Mouse (Mus musculus): Measurements from ENCODE around the gene Begain. TPM values are rescaled to one million over a fixed set of nuclear protein-coding genes. Genes with fewer than 3 reads are reported as not detected.

The Begain gene
- polyA plus RNA-seq, 2 experiments: 0.88 to 1.4 TPM

GRCm38 (mm10) chr12:109108911-109109310 is 40.9 kb upstream of the Begain start:
- Histone ChIP-seq H3K9ac (replicated peaks) (no peak overlapping the region), H3K4me1 (replicated peaks; ENCODE audit: control insufficient read depth in 2 of 2, insufficient read depth in 2 of 2, low read length in 1 of 2) (no peaks in the 10 kb centered on the region), H3K27ac (no peak overlapping the region), H3K27me3 (ENCODE audit: control insufficient read depth, insufficient read depth, low read length) (no peaks in the 10 kb centered on the region), H3K36me3 (replicated peaks; ENCODE audit: control insufficient read depth, insufficient read depth, low read depth) (no peaks in the 10 kb centered on the region), H3K9me3 (ENCODE audit: control insufficient read depth, low read length) (no peaks in the 10 kb centered on the region), H3K4me2 (ENCODE audit: low read depth) (no peak overlapping the region), H3K4me3 (ENCODE audit: insufficient read depth in 1 of 2, low read depth in 2 of 2, low read length in 2 of 2) (no peak overlapping the region)
- WGBS (ENCODE audit: insufficient replicate concordance): 67% methylated on average over 13 of the region's 13 CpGs
- no peak for TF ChIP-seq EP300 (IDR thresholded peaks at IDR 0.05; ENCODE audit: low read depth)
- no peak for TF ChIP-seq CTCF (IDR thresholded peaks at IDR 0.05; ENCODE audit: low read depth)
- ATAC-seq (ENCODE audit: insufficient read depth) (no peak), DNase-seq (ENCODE audit: low read depth in 3 of 3, low spot score in 3 of 3) (no peak)

- Histone ChIP-seq H3K36me3 (replicated peaks; ENCODE audit: control insufficient read depth, insufficient read depth, low read depth) (no peaks in the 10 kb centered on the region), H3K4me1 (replicated peaks; ENCODE audit: control insufficient read depth in 2 of 2, insufficient read depth in 2 of 2, low read length in 1 of 2) (no peaks in the 10 kb centered on the region), H3K27ac (no peak overlapping the region), H3K9me3 (ENCODE audit: control insufficient read depth, low read length) (no peaks in the 10 kb centered on the region), H3K4me3 (ENCODE audit: insufficient read depth in 1 of 2, low read depth in 2 of 2, low read length in 2 of 2) (no peak overlapping the region), H3K27me3 (ENCODE audit: control insufficient read depth, insufficient read depth, low read length) (no peaks in the 10 kb centered on the region), H3K4me2 (ENCODE audit: low read depth) (no peak overlapping the region), H3K9ac (replicated peaks) (no peak overlapping the region)
- WGBS (ENCODE audit: insufficient replicate concordance): 75% methylated on average over 7 of the region's 7 CpGs
- DNase-seq (ENCODE audit: low read depth in 3 of 3, low spot score in 3 of 3): no peak
- ATAC-seq (ENCODE audit: insufficient read depth): no peak
- no peak for TF ChIP-seq EP300 (IDR thresholded peaks at IDR 0.05; ENCODE audit: low read depth)
- TF ChIP-seq CTCF (IDR thresholded peaks at IDR 0.05; ENCODE audit: low read depth): no peak
Observed at GRCm38 (mm10) chr12:109100381-109100780, 32.4 kb upstream of the Begain start.

- H3K36me3 ChIP-seq (replicated peaks; ENCODE audit: control insufficient read depth, insufficient read depth, low read depth): no peaks in the 10 kb centered on the region
- no peaks in the 10 kb centered on the region for H3K27me3 ChIP-seq (ENCODE audit: control insufficient read depth, insufficient read depth, low read length)
- no peak overlapping the region for H3K4me2 ChIP-seq (ENCODE audit: low read depth)
- TF ChIP-seq CTCF (IDR thresholded peaks at IDR 0.05; ENCODE audit: low read depth) (no peak), EP300 (IDR thresholded peaks at IDR 0.05; ENCODE audit: low read depth) (no peak)
- H3K9ac ChIP-seq (replicated peaks): no peak overlapping the region
- H3K9me3 ChIP-seq (ENCODE audit: control insufficient read depth, low read length): no peaks in the 10 kb centered on the region
- DNase-seq (ENCODE audit: low read depth in 3 of 3, low spot score in 3 of 3): no peak
- ATAC-seq (ENCODE audit: insufficient read depth): no peak
- no peaks in the 10 kb centered on the region for H3K4me1 ChIP-seq (replicated peaks; ENCODE audit: control insufficient read depth in 2 of 2, insufficient read depth in 2 of 2, low read length in 1 of 2)
- WGBS (ENCODE audit: insufficient replicate concordance): 57% methylated on average over 13 of the region's 13 CpGs
- no peak overlapping the region for H3K27ac ChIP-seq
- no peak overlapping the region for H3K4me3 ChIP-seq (ENCODE audit: insufficient read depth in 1 of 2, low read depth in 2 of 2, low read length in 2 of 2)
Observed at GRCm38 (mm10) chr12:109090456-109091130, 22.6 kb upstream of the Begain start.

GRCm38 (mm10) chr12:109090041-109090440 is 22.0 kb upstream of the Begain start:
- no peaks in the 10 kb centered on the region for H3K27me3 ChIP-seq (ENCODE audit: control insufficient read depth, insufficient read depth, low read length)
- no peaks in the 10 kb centered on the region for H3K4me1 ChIP-seq (replicated peaks; ENCODE audit: control insufficient read depth in 2 of 2, insufficient read depth in 2 of 2, low read length in 1 of 2)
- no peak overlapping the region for H3K9ac ChIP-seq (replicated peaks)
- no peak overlapping the region for H3K4me2 ChIP-seq (ENCODE audit: low read depth)
- H3K27ac ChIP-seq: no peak overlapping the region
- DNase-seq (ENCODE audit: low read depth in 3 of 3, low spot score in 3 of 3) (no peak), ATAC-seq (ENCODE audit: insufficient read depth) (no peak)
- TF ChIP-seq EP300 (IDR thresholded peaks at IDR 0.05; ENCODE audit: low read depth): no peak
- no peak for TF ChIP-seq CTCF (IDR thresholded peaks at IDR 0.05; ENCODE audit: low read depth)
- 75% methylated on average over 14 of the region's 14 CpGs for WGBS (ENCODE audit: insufficient replicate concordance)
- no peak overlapping the region for H3K4me3 ChIP-seq (ENCODE audit: insufficient read depth in 1 of 2, low read depth in 2 of 2, low read length in 2 of 2)
- H3K9me3 ChIP-seq (ENCODE audit: control insufficient read depth, low read length): no peaks in the 10 kb centered on the region
- H3K36me3 ChIP-seq (replicated peaks; ENCODE audit: control insufficient read depth, insufficient read depth, low read depth): no peaks in the 10 kb centered on the region

GRCm38 (mm10) chr12:109086111-109086510 is 18.1 kb upstream of the Begain start:
- Histone ChIP-seq H3K4me2 (ENCODE audit: low read depth) (no peak overlapping the region), H3K27ac (no peak overlapping the region), H3K9ac (replicated peaks) (no peak overlapping the region), H3K27me3 (ENCODE audit: control insufficient read depth, insufficient read depth, low read length) (no peaks in the 10 kb centered on the region), H3K4me1 (replicated peaks; ENCODE audit: control insufficient read depth in 2 of 2, insufficient read depth in 2 of 2, low read length in 1 of 2) (no peaks in the 10 kb centered on the region), H3K4me3 (ENCODE audit: insufficient read depth in 1 of 2, low read depth in 2 of 2, low read length in 2 of 2) (no peak overlapping the region), H3K9me3 (ENCODE audit: control insufficient read depth, low read length) (no peaks in the 10 kb centered on the region), H3K36me3 (replicated peaks; ENCODE audit: control insufficient read depth, insufficient read depth, low read depth) (no peaks in the 10 kb centered on the region)
- TF ChIP-seq EP300 (IDR thresholded peaks at IDR 0.05; ENCODE audit: low read depth) (no peak), CTCF (IDR thresholded peaks at IDR 0.05; ENCODE audit: low read depth) (no peak)
- ATAC-seq (ENCODE audit: insufficient read depth) (no peak), DNase-seq (ENCODE audit: low read depth in 3 of 3, low spot score in 3 of 3) (no peak)
- WGBS (ENCODE audit: insufficient replicate concordance): 57% methylated on average over 2 of the region's 2 CpGs

Data from liver, embryonic 14.5 days (tissue).